Mouse (Mus musculus) thymus, adult 2 months (tissue): ENCODE measurements around the gene Gm7075. TPM values are rescaled to one million over a fixed set of nuclear protein-coding genes. Genes with fewer than 3 reads are reported as not detected.

Experiments used
- DNase-seq: peaks from one replicate; pipeline ENCODE4 v3.0.0; 2021
- H3K27ac ChIP-seq: fragments of 200-500 bp; 2 replicates; pipeline ENCODE4 v1.5.1; 2012; ENCODE audit warnings: low read length, control low read depth; ENCODE audit not compliant: control insufficient read depth, insufficient read depth
- H3K27me3 ChIP-seq: fragments of 200-500 bp; 2 replicates; pipeline ENCODE4 v1.6.1; 2012; ENCODE audit warnings: mild to moderate bottlenecking, low read length, moderate library complexity, mixed read lengths; ENCODE audit not compliant: control insufficient read depth, insufficient read depth
- H3K36me3 ChIP-seq: fragments of 200-500 bp; 2 replicates; pipeline ENCODE4 v1.6.1; 2012; ENCODE audit warnings: mild to moderate bottlenecking, low read length, moderate library complexity; ENCODE audit not compliant: control insufficient read depth, insufficient read depth
- H3K4me1 ChIP-seq: fragments of 200-500 bp; replicated peaks from 2 replicates; pipeline ENCODE4 v1.6.1; 2012; ENCODE audit warnings: low read length; ENCODE audit not compliant: control insufficient read depth, insufficient read depth
- H3K4me3 ChIP-seq: fragments of 200-500 bp; 2 replicates; pipeline ENCODE4 v1.5.1; 2012; ENCODE audit warnings: mild to moderate bottlenecking, low read length, control low read depth, moderate library complexity; ENCODE audit not compliant: control insufficient read depth, insufficient read depth
- CTCF ChIP-seq: fragments of 200-500 bp; IDR thresholded peaks from 2 replicates; pipeline ENCODE4 v1.5.1; 2012; ENCODE audit warnings: mild to moderate bottlenecking, control low read depth, low read length, moderate library complexity, borderline replicate concordance; ENCODE audit not compliant: control insufficient read depth, poor library complexity, insufficient read depth; ENCODE audit errors: extremely low read depth
- POLR2A ChIP-seq: fragments of 200-500 bp; IDR thresholded peaks from 2 replicates; pipeline ENCODE4 v1.6.1; 2012; ENCODE audit warnings: mild to moderate bottlenecking, low read length, control low read depth, moderate library complexity; ENCODE audit not compliant: control insufficient read depth, poor library complexity, insufficient read depth; ENCODE audit errors: extremely low read depth
- WGBS: fragments of 180-500 bp; shearing (Covaris S2); methylation state at CpG from one replicate; pipeline ENCODE4 v1.1.7; 2018; 5-methylcytosine and 5-hydroxymethylcytosine counted together
- polyA plus RNA-seq: library from polyadenylated mRNA; depleted of rRNA; stranded (reverse); fragments of >200 nt; gene quantifications from 2 replicates; pipeline ENCODE4 v1.2.3, GENCODE M21; 2012

Gene Gm7075
- polyA plus RNA-seq, 1 experiment = not detected

DNA sequence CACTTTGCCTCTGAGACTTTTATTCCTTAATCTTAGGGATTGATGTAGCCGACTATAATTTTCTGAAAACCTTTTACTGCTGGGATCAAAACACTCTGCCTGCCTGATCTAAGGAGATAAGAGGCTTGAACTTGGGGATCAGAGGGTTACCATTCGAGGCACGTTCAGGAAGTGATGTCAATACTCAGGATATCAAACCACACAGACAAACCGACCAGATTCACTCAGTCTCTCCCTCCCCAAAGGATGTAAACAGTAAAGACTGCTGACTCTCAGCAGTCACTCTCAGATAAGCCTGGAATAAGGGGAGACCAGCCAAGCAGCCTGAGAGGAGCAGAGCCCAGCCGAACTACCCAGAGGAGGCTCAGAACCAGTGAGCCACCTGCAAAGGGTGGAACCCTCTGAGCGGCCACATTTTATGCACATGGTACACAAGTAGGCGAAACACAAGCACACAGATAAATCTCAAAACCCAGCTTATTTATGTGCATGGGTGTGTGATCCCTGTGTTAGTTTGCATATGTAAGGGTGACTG, 18.2 kb upstream of the Gm7075 start:
- TF ChIP-seq POLR2A (no peak), CTCF (no peak)
- no peaks in the 10 kb centered on the region for H3K27me3 ChIP-seq
- no peak overlapping the region for H3K27ac ChIP-seq
- DNase-seq = no peak
- no peaks in the 10 kb centered on the region for H3K36me3 ChIP-seq
- WGBS = 52% methylated on average over 7 of the region's 7 CpGs
- H3K4me1 ChIP-seq = no peaks in the 10 kb centered on the region
- H3K4me3 ChIP-seq = no peak overlapping the region

DNA sequence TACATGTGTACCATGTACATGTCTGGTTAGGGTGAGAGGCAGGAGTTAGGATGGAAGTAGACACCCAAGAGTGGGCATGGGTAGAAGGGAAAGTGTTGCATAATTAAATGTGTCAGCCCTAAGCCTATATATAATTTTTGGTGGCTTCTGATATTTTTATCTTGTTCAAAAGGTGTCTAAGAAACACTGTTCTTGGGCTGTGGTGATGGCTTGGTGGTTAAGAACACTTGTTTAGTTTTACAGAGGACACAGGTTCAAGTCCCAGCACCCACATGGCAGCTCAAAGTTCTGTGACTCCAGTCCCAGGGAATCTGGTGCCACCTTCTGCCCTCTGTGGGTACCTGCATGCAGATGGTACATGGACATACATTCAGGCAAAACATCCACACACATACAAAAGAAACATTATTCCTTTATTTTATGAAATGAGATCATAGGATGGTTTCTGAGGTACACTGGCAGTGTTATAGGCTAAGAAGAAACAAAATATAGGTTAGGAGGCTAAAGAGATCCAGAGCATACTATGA, 17.2 kb upstream of the Gm7075 start:
- Histone ChIP-seq H3K27me3 (no peaks in the 10 kb centered on the region), H3K36me3 (no peaks in the 10 kb centered on the region), H3K27ac (no peak overlapping the region), H3K4me1 (no peaks in the 10 kb centered on the region), H3K4me3 (no peak overlapping the region)
- no peak for DNase-seq
- no peak for TF ChIP-seq CTCF
- TF ChIP-seq POLR2A = no peak

- TF ChIP-seq POLR2A = no peak
- TF ChIP-seq CTCF = no peak
- DNase-seq = no peak
- Histone ChIP-seq H3K4me1 (no peaks in the 10 kb centered on the region), H3K36me3 (no peaks in the 10 kb centered on the region), H3K27ac (no peak overlapping the region), H3K4me3 (no peak overlapping the region), H3K27me3 (no peaks in the 10 kb centered on the region)
- 92% methylated on average over 2 of the region's 2 CpGs for WGBS
Observed at GRCm38 (mm10) chr10:63432887-63433286, 11.3 kb upstream of the Gm7075 start.

DNA sequence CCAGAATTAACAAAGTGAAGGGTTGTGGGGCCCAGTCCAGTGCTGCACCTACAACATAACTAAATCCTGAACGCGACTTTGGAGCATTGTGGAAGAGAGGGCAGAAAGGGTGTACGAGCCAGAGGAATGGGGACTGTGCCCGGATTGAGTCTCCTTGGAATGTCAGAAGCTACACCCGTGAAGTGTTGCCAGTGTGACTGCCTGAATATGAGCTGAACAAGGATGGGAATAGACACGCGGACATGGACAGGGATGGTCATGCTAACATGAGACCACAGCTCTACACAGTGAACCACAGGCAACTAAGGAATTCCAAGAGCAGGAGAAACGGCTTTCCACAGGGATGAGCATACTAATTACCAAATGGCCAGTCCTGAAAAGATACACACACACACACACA, 10.5 kb upstream of the Gm7075 start:
- no peaks in the 10 kb centered on the region for H3K4me1 ChIP-seq
- no peak overlapping the region for H3K27ac ChIP-seq
- H3K36me3 ChIP-seq = no peaks in the 10 kb centered on the region
- TF ChIP-seq POLR2A = no peak
- TF ChIP-seq CTCF = no peak
- no peaks in the 10 kb centered on the region for H3K27me3 ChIP-seq
- H3K4me3 ChIP-seq = no peak overlapping the region
- WGBS = 97% methylated on average over 8 of the region's 8 CpGs
- DNase-seq = no peak

DNA sequence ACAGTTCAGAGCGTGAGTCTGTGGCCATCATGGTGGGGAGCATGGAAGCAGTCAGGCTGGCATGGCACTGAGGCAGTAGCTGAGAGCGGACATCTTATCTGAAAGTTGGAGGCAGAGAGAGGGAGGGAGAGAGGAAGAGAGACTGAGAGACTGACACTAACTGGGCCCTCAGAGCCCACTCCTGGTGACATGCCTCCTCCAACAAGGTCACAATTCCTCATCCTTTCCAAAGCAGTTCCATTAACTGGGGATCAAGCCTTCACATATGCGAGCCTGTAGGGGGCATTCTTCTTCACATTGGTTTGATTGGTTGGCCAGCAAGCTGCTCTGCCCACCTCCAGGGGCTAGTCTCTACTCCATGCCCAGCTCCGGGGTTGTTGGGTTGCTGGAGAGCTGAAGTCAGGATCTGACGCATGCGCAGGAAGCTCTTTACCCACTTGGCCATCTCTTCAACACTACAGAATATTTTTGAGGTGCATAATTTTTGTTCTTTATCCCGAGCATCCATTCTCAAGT, 9.7 kb upstream of the Gm7075 start:
- 94% methylated on average over 7 of the region's 7 CpGs for WGBS
- Histone ChIP-seq H3K4me3 (no peak overlapping the region), H3K27me3 (no peaks in the 10 kb centered on the region), H3K4me1 (no peaks in the 10 kb centered on the region), H3K36me3 (no peaks in the 10 kb centered on the region), H3K27ac (no peak overlapping the region)
- TF ChIP-seq CTCF (no peak), POLR2A (no peak)
- no peak for DNase-seq

GRCm38 (mm10) chr10:63429785-63430305, 8.3 kb upstream of the Gm7075 start, which contains the start of gene Ctnna3:
Gene Ctnna3, plus strand, starts transcription at chr10:63430098.
- Histone ChIP-seq H3K4me3 (peak within 1 kb of the TSS; percentile 74), H3K27ac (peak within 1 kb of the TSS; percentile 80; the same call in 1 of the 2 replicates), H3K4me1 (no peaks in the 10 kb centered on the region), H3K27me3 (no peaks in the 10 kb centered on the region), H3K36me3 (no peaks in the 10 kb centered on the region)
- TF ChIP-seq POLR2A = 0 out of 2 replicates have a peak, but pooled peaks have one; percentile 2
- TF ChIP-seq CTCF = 0 out of 2 replicates have a peak, but pooled peaks have one; percentile 14
- DNase-seq = peak; percentile 89
- under 1% methylated on average over 55 of the region's 55 CpGs for WGBS

DNA sequence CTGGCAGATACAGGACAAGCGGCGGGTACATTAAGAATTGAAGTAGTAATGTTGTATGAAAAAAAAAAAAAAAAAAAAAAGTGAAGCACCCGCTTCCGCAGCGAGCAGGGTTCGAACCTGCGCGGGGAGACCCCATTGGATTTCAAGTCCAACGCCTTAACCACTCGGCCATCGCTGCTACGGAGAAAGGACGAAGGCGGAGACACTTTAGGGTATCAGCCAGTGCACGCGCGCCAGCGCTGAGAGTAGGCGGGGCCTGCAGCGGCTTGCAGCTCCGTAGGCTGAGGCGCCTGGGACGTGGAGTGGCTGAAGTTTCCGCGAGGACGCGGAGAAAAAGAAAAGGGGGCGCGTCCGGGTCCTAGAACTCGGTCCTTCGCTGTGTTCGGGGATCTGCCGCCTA, 7.8 kb upstream of the Gm7075 start:
- Histone ChIP-seq H3K27ac (no peak overlapping the region), H3K27me3 (no peaks in the 10 kb centered on the region), H3K4me1 (no peaks in the 10 kb centered on the region), H3K36me3 (no peaks in the 10 kb centered on the region), H3K4me3 (peak overlapping the region; percentile 74)
- peak; percentile 99 for DNase-seq
- TF ChIP-seq CTCF (peak; percentile 12; the same call in 1 of the 2 replicates), POLR2A (0 out of 2 replicates have a peak, but pooled peaks have one; percentile 56)
- WGBS = under 1% methylated on average over 34 of the region's 34 CpGs
